Mouse (Mus musculus): ENCODE data around the gene Styxl1. TPM values are rescaled to one million over a fixed set of nuclear protein-coding genes. Genes with fewer than 3 reads are reported as not detected.

Gene Styxl1
- total and polyA plus RNA-seq, 3 experiments, result 0.17 TPM; not detected in 2

DNA sequence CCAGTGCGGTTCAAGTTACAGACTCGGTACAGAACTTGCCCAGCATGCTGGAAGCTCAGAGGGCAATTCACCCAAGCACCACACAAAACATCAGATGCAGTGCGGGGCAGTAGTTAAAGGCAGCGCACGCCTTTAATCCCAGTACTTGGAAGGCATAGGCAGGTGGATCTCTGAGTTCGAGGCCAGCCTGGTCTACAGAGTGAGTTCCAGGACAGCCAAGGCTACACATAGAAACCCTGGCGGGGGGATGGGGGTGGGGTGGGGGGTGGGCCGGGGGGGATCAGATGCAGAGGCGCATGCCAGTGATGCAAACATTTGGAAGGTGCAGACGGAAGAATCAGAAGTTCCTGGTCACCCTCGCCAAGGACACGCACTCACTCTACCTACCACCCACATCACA lies 33.4 kb downstream of the Styxl1 start:
- Histone ChIP-seq H3K4me3 (ENCODE audit: control insufficient read depth in 1 of 2, insufficient read depth in 1 of 2, low read depth in 2 of 2, low read length in 2 of 2) (peak overlapping the region; percentile 60 to 74), H3K9me3 (replicated peaks; ENCODE audit: insufficient read depth, low read length) (no peaks in the 10 kb centered on the region), H3K9ac (ENCODE audit: control insufficient read depth, low read depth, low read length, poor library complexity, severe bottlenecking) (peak overlapping the region; percentile 57), H3K4me1 (ENCODE audit: control insufficient read depth in 1 of 2, insufficient read depth in 2 of 2, low read length in 2 of 2) (peaks cover 3 to 7% of the 10 kb centered on the region in 2 experiments; a peak in 3 of 4 replicates), H3K79me2 (ENCODE audit: control insufficient read depth, insufficient read depth, low read length, poor library complexity) (no peaks in the 10 kb centered on the region; the same call in 1 of the 2 replicates), H3K36me3 (ENCODE audit: control insufficient read depth in 1 of 2, insufficient read depth in 2 of 2, low read length in 2 of 2) (no peaks in the 10 kb centered on the region), H3K27ac (ENCODE audit: control insufficient read depth, low read depth, low read length) (peak overlapping the region; percentile 18), H3K27me3 (ENCODE audit: control insufficient read depth in 1 of 2, insufficient read depth in 2 of 2, low read length in 2 of 2) (no peaks in the 10 kb centered on the region)
- TF ChIP-seq POLR2A (IDR thresholded peaks at IDR 0.05; ENCODE audit: control insufficient read depth in 1 of 2, insufficient read depth in 1 of 2, low read depth in 1 of 2, low read length in 2 of 2, poor library complexity in 1 of 2), result no peak
- TF ChIP-seq NELFE (IDR thresholded peaks at IDR 0.05; ENCODE audit: low read depth, low read length), result no peak
- no peak for TF ChIP-seq TBP (IDR thresholded peaks at IDR 0.05; ENCODE audit: low read depth, low read length)
- TF ChIP-seq RAD21 (IDR thresholded peaks at IDR 0.05; ENCODE audit: low read depth, low read length), result no peak
- no peak for TF ChIP-seq CTCF (IDR thresholded peaks at IDR 0.05 in 2 of 3, conservative IDR thresholded peaks at IDR 0.05 in 1 of 3; ENCODE audit: control insufficient read depth in 1 of 3, insufficient read depth in 1 of 3, low read depth in 2 of 3, low read length in 3 of 3, poor library complexity in 1 of 3, severe bottlenecking in 1 of 3)
- no peak for TF ChIP-seq GATA1 (IDR thresholded peaks at IDR 0.05; ENCODE audit: low read depth, low read length)
- TF ChIP-seq ELF1 (IDR thresholded peaks at IDR 0.05; ENCODE audit: low read depth, low read length), result no peak
- no peak for TF ChIP-seq ZKSCAN1 (IDR thresholded peaks at IDR 0.05; ENCODE audit: low read depth, low read length)
- TF ChIP-seq MAX (IDR thresholded peaks at IDR 0.05; ENCODE audit: low read length), result no peak
- no peak for TF ChIP-seq MYC (IDR thresholded peaks at IDR 0.05; ENCODE audit: low read depth, low read length)
- no peak for TF ChIP-seq NRF1 (IDR thresholded peaks at IDR 0.05; ENCODE audit: insufficient read depth, low read depth, low read length, poor library complexity, severe bottlenecking)
- no peak for TF ChIP-seq MAFK (IDR thresholded peaks at IDR 0.05; ENCODE audit: borderline replicate concordance, low read depth, low read length)
- no peak for TF ChIP-seq TCF12 (IDR thresholded peaks at IDR 0.05; ENCODE audit: low read depth, low read length)
- TF ChIP-seq HCFC1 (IDR thresholded peaks at IDR 0.05; ENCODE audit: low read depth, low read length), result no peak
- TF ChIP-seq RCOR1 (IDR thresholded peaks at IDR 0.05; ENCODE audit: low read depth, low read length), result no peak
- no peak for TF ChIP-seq KAT2A (conservative IDR thresholded peaks at IDR 0.05; ENCODE audit: low read depth, low read length)
- TF ChIP-seq SIN3A (IDR thresholded peaks at IDR 0.05; ENCODE audit: low read length), result no peak
- no peak for TF ChIP-seq EP300 (IDR thresholded peaks at IDR 0.05; ENCODE audit: low read depth in 1 of 2, low read length in 2 of 2)
- TF ChIP-seq POLR2AphosphoS2 (IDR thresholded peaks at IDR 0.05; ENCODE audit: low read length), result no peak
- no peak for DNase-seq (ENCODE audit: low read depth, low spot score)

DNA sequence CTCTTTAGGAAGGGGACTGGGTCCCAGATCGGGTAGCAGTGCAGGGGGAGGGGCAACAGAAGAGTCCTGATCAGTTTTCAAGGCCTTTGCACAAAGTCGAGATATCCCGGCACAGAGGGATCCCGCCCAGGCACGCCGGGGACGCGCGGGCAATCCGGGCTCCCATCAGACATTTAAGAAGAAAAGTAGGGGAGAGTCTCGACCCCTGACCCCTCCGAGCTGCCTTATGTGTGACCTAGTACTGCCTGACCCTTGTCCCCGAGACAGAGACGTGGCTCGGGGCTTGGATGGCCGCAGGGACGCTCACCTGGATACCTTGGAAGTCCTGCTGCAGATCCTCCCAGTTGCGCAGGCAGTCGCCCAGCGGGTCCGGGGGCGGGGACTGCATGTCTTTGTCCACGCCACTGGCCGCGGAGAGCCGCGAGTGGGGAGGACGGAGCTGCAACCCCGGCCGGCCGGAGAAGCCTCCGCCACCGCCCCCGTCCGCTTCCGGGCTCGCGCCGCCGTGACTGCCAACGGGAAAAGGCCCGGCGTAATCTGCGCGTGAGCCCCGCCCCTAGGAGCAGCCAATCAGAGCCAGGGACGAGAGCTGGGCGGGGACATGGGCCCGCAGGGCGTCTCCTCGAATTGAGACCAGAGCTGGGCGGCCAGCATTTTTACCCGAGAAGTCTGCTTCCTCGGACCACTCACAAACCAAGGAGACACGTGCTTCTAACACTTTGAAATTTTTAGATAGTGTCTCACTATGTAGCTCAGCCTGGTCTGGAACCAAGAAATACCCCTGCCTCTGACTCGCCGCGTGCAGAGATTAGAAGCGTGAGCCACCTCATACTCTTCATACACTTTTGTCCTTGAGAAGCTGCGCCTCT lies 34.2 kb downstream of the Styxl1 start, which contains the start of gene Tmem120a:
TSS of gene Tmem120a (minus strand) at position 708 of the 869 bp plus-strand sequence.
- Histone ChIP-seq H3K27ac (ENCODE audit: control insufficient read depth, low read depth, low read length) (peak within 1 kb of the TSS; percentile 18), H3K36me3 (ENCODE audit: control insufficient read depth in 1 of 2, insufficient read depth in 2 of 2, low read length in 2 of 2) (no peaks in the 10 kb centered on the region)
- peak; percentile 68 to 85; a peak in 3 of 4 replicates for TF ChIP-seq POLR2A (IDR thresholded peaks at IDR 0.05; ENCODE audit: control insufficient read depth in 1 of 2, insufficient read depth in 1 of 2, low read depth in 1 of 2, low read length in 2 of 2, poor library complexity in 1 of 2)
- TF ChIP-seq TCF12 (IDR thresholded peaks at IDR 0.05; ENCODE audit: low read depth, low read length), result peak; percentile 46; the same call in 1 of the 2 replicates
- peak; percentile 91 for TF ChIP-seq MAX (IDR thresholded peaks at IDR 0.05; ENCODE audit: low read length)
- TF ChIP-seq ZMIZ1 (IDR thresholded peaks at IDR 0.05; ENCODE audit: low read depth, low read length), result no peak
- no peak for TF ChIP-seq TAL1 (IDR thresholded peaks at IDR 0.05; ENCODE audit: low read length)
- no peak for TF ChIP-seq ZKSCAN1 (IDR thresholded peaks at IDR 0.05; ENCODE audit: low read depth, low read length)
- TF ChIP-seq ZNF384 (IDR thresholded peaks at IDR 0.05; ENCODE audit: low read depth, low read length), result no peak
- no peak for TF ChIP-seq MEF2A (IDR thresholded peaks at IDR 0.05; ENCODE audit: extremely low read depth, insufficient replicate concordance, low read depth, low read length, poor library complexity, severe bottlenecking)
- TF ChIP-seq USF1 (IDR thresholded peaks at IDR 0.05; ENCODE audit: low read depth, low read length), result peak; percentile 25; the same call in 1 of the 2 replicates
- TF ChIP-seq MAZ (IDR thresholded peaks at IDR 0.05; ENCODE audit: low read depth, low read length), result no peak; the same call in 1 of the 2 replicates
- no peak for TF ChIP-seq ETS1 (IDR thresholded peaks at IDR 0.05; ENCODE audit: low read depth, low read length)
- no peak for TF ChIP-seq RCOR1 (IDR thresholded peaks at IDR 0.05; ENCODE audit: low read depth, low read length)
- TF ChIP-seq POLR2AphosphoS2 (IDR thresholded peaks at IDR 0.05; ENCODE audit: low read length), result no peak
- peak; percentile 46; the same call in 1 of the 2 replicates for TF ChIP-seq NRF1 (IDR thresholded peaks at IDR 0.05; ENCODE audit: insufficient read depth, low read depth, low read length, poor library complexity, severe bottlenecking)
- no peak for TF ChIP-seq JUND (IDR thresholded peaks at IDR 0.05; ENCODE audit: low read depth, low read length)
- TF ChIP-seq RAD21 (IDR thresholded peaks at IDR 0.05; ENCODE audit: low read depth, low read length), result no peak
- TF ChIP-seq CTCF (IDR thresholded peaks at IDR 0.05 in 2 of 3, conservative IDR thresholded peaks at IDR 0.05 in 1 of 3; ENCODE audit: control insufficient read depth in 1 of 3, insufficient read depth in 1 of 3, low read depth in 2 of 3, low read length in 3 of 3, poor library complexity in 1 of 3, severe bottlenecking in 1 of 3), result no peak

More for the DNA sequence above, 34.2 kb downstream of the Styxl1 start, which contains the start of gene Tmem120a:
- peak; percentile 94 for DNase-seq (ENCODE audit: low read depth, low spot score)
- no peaks in the 10 kb centered on the region for H3K27me3 ChIP-seq (ENCODE audit: control insufficient read depth in 1 of 2, insufficient read depth in 2 of 2, low read length in 2 of 2)
- no peaks in the 10 kb centered on the region; the same call in 1 of the 2 replicates for H3K79me2 ChIP-seq (ENCODE audit: control insufficient read depth, insufficient read depth, low read length, poor library complexity)
- H3K9ac ChIP-seq (ENCODE audit: control insufficient read depth, low read depth, low read length, poor library complexity, severe bottlenecking), result peak within 1 kb of the TSS; percentile 64
- H3K4me3 ChIP-seq (ENCODE audit: control insufficient read depth in 1 of 2, insufficient read depth in 1 of 2, low read depth in 2 of 2, low read length in 2 of 2), result peak within 1 kb of the TSS; percentile 74 to 87
- peaks cover 3 to 7% of the 10 kb centered on the region in 2 experiments; a peak in 3 of 4 replicates for H3K4me1 ChIP-seq (ENCODE audit: control insufficient read depth in 1 of 2, insufficient read depth in 2 of 2, low read length in 2 of 2)
- no peaks in the 10 kb centered on the region for H3K9me3 ChIP-seq (replicated peaks; ENCODE audit: insufficient read depth, low read length)

All from MEL (cell line).